Mouse (Mus musculus) thymus, adult 2 months (tissue): ENCODE results near the gene Nobox.

ENCODE experiments used
- CTCF ChIP-seq: fragments of 200-500 bp; IDR thresholded peaks from 2 replicates; pipeline ENCODE4 v1.5.1; 2012; ENCODE audit warnings: mild to moderate bottlenecking, control low read depth, low read length, moderate library complexity, borderline replicate concordance; ENCODE audit not compliant: control insufficient read depth, poor library complexity, insufficient read depth; ENCODE audit errors: extremely low read depth
- POLR2A ChIP-seq: fragments of 200-500 bp; IDR thresholded peaks from 2 replicates; pipeline ENCODE4 v1.6.1; 2012; ENCODE audit warnings: mild to moderate bottlenecking, low read length, control low read depth, moderate library complexity; ENCODE audit not compliant: control insufficient read depth, poor library complexity, insufficient read depth; ENCODE audit errors: extremely low read depth

- no peak for TF ChIP-seq CTCF
- no peak for TF ChIP-seq POLR2A
These were observed 717 bp upstream of the Nobox start for GRCm38 (mm10) chr6:43310071-43310470.
